Mouse (Mus musculus) G1E (cell line): Measurements from ENCODE around the gene Tbk1. TPM values are rescaled to one million over a fixed set of nuclear protein-coding genes. Genes with fewer than 3 reads are reported as not detected.

Source experiments
- ATAC-seq: 2 replicates; pipeline ENCODE4 v1.8.0; 2016; ENCODE audit warnings: mild to moderate bottlenecking; ENCODE audit not compliant: insufficient number of reproducible peaks, poor library complexity, low FRiP score, severe bottlenecking; ENCODE audit errors: extremely low read depth
- DNase-seq: peaks from one replicate; pipeline ENCODE4 v3.0.0; 2012; ENCODE audit warnings: low spot score
- H3K27me3 ChIP-seq: 2 replicates; pipeline ENCODE4 v1.6.1; 2012; ENCODE audit warnings: mild to moderate bottlenecking, low read length, inconsistent platforms; ENCODE audit not compliant: insufficient read depth
- H3K36me3 ChIP-seq: replicated peaks from 2 replicates; pipeline ENCODE3; 2012; ENCODE audit warnings: mild to moderate bottlenecking, inconsistent platforms
- H3K4me1 ChIP-seq: 2 replicates; pipeline ENCODE4 v1.6.1; 2012; ENCODE audit warnings: low read depth, low read length, inconsistent platforms, mixed read lengths; ENCODE audit not compliant: insufficient read depth
- H3K4me3 ChIP-seq: 2 replicates; pipeline ENCODE4 v1.5.1; 2012; ENCODE audit warnings: low read depth, mild to moderate bottlenecking, inconsistent platforms, low read length, moderate library complexity, mixed read lengths
- H3K9me3 ChIP-seq: replicated peaks from 2 replicates; pipeline ENCODE4 v1.6.1; 2012; ENCODE audit warnings: inconsistent platforms
- CTCF ChIP-seq: IDR thresholded peaks from 2 replicates; pipeline ENCODE4 v1.5.1; 2012; ENCODE audit warnings: low read depth, low read length, inconsistent platforms, mixed read lengths
- GATA1 ChIP-seq: IDR thresholded peaks from 2 replicates; pipeline ENCODE4 v1.6.1; 2012; ENCODE audit warnings: borderline replicate concordance, low read length, inconsistent platforms, mixed read lengths
- GATA2 ChIP-seq: IDR thresholded peaks from 2 replicates; pipeline ENCODE4 v1.6.1; 2012; ENCODE audit warnings: low read depth, low read length, inconsistent platforms, borderline replicate concordance
- POLR2AphosphoS5 ChIP-seq: IDR thresholded peaks from 2 replicates; pipeline ENCODE4 v1.6.1; 2012; ENCODE audit warnings: low read depth, low read length, inconsistent platforms; ENCODE audit not compliant: insufficient replicate concordance
- TAL1 ChIP-seq: conservative IDR thresholded peaks from 2 replicates; pipeline ENCODE4 v1.6.1; 2012; ENCODE audit warnings: low read depth, low read length, inconsistent platforms, mixed read lengths
- polyA plus RNA-seq: library from polyadenylated mRNA; stranded (reverse); fragments of >175 nt; gene quantifications from 2 replicates; pipeline ENCODE4 v1.2.3, GENCODE M21; 2012
- total RNA-seq, 2 experiments: library from RNA; stranded (forward) in 1 of 2; stranded (reverse) in 1 of 2; fragments of 200-1000 nt in 1 of 2; fragments of >200 nt in 1 of 2; fragmentation: Nextera tagmentation in 1 of 2; gene quantifications; 2 replicates each; pipeline ENCODE4 v1.2.3; 2014 to 2017

The Tbk1 gene
- total and polyA plus RNA-seq, 3 experiments: 6.8 to 107 (median 96.3) TPM

- ATAC-seq: no peak
Measured at GRCm38 (mm10) chr10:121556263-121556662, 30.3 kb downstream of the Tbk1 start.

GRCm38 (mm10) chr10:121550334-121550733 is 36.3 kb downstream of the Tbk1 start:
- H3K4me1 ChIP-seq: peaks cover 9% of the 10 kb centered on the region
- TF ChIP-seq TAL1 (no peak), POLR2AphosphoS5 (no peak), GATA1 (no peak), GATA2 (no peak), CTCF (no peak)
- H3K9me3 ChIP-seq: no peaks in the 10 kb centered on the region
- H3K4me3 ChIP-seq: no peak overlapping the region
- peaks cover 96% of the 10 kb centered on the region for H3K36me3 ChIP-seq
- no peak for DNase-seq
- ATAC-seq: no peak
- H3K27me3 ChIP-seq: no peaks in the 10 kb centered on the region

More at GRCm38 (mm10) chr10:121556263-121556662, 30.3 kb downstream of the Tbk1 start:
- DNase-seq: no peak
- H3K27me3 ChIP-seq: no peaks in the 10 kb centered on the region
- H3K4me1 ChIP-seq: peaks cover 9% of the 10 kb centered on the region
- no peaks in the 10 kb centered on the region for H3K9me3 ChIP-seq
- H3K4me3 ChIP-seq: no peak overlapping the region
- TF ChIP-seq GATA1: no peak
- no peak for TF ChIP-seq TAL1
- TF ChIP-seq CTCF: no peak
- TF ChIP-seq GATA2: no peak
- no peak for TF ChIP-seq POLR2AphosphoS5
- H3K36me3 ChIP-seq: peaks cover 91% of the 10 kb centered on the region

- peaks cover 12% of the 10 kb centered on the region for H3K4me1 ChIP-seq
- no peaks in the 10 kb centered on the region for H3K27me3 ChIP-seq
- peaks cover 94% of the 10 kb centered on the region for H3K36me3 ChIP-seq
- no peak overlapping the region for H3K4me3 ChIP-seq
- ATAC-seq (no peak), DNase-seq (no peak)
- H3K9me3 ChIP-seq: no peaks in the 10 kb centered on the region
- TF ChIP-seq CTCF: no peak
- TF ChIP-seq GATA1: no peak
- TF ChIP-seq TAL1: no peak
- TF ChIP-seq GATA2: no peak
- no peak for TF ChIP-seq POLR2AphosphoS5
Measured at GRCm38 (mm10) chr10:121549670-121550069, 36.9 kb downstream of the Tbk1 start.

- TF ChIP-seq TAL1 (no peak), GATA2 (no peak)
- DNase-seq (no peak), ATAC-seq (no peak)
- Histone ChIP-seq H3K36me3 (peaks cover 74% of the 10 kb centered on the region), H3K27me3 (no peaks in the 10 kb centered on the region), H3K4me3 (no peak overlapping the region), H3K9me3 (no peaks in the 10 kb centered on the region; the same call in 1 of the 2 replicates), H3K4me1 (peaks cover 16% of the 10 kb centered on the region)
Measured at GRCm38 (mm10) chr10:121547162-121547561, 39.4 kb downstream of the Tbk1 start.

GRCm38 (mm10) chr10:121543577-121543976 is 43.0 kb downstream of the Tbk1 start:
- TF ChIP-seq GATA2 (no peak), GATA1 (no peak), TAL1 (no peak), CTCF (no peak), POLR2AphosphoS5 (no peak)
- DNase-seq: no peak
- H3K9me3 ChIP-seq: peaks cover 1% of the 10 kb centered on the region; the same call in 1 of the 2 replicates
- 0 out of 2 replicates have a peak, but pooled peaks cover 4% of the 10 kb centered on the region for H3K27me3 ChIP-seq
- H3K4me3 ChIP-seq: no peak overlapping the region
- H3K4me1 ChIP-seq: peaks cover 22% of the 10 kb centered on the region
- H3K36me3 ChIP-seq: peaks cover 39% of the 10 kb centered on the region
- no peak for ATAC-seq

GRCm38 (mm10) chr10:121542156-121542555 is 44.4 kb downstream of the Tbk1 start:
- H3K4me3 ChIP-seq: no peak overlapping the region
- H3K9me3 ChIP-seq: peaks cover 1% of the 10 kb centered on the region; the same call in 1 of the 2 replicates
- no peak for DNase-seq
- no peak for TF ChIP-seq CTCF
- TF ChIP-seq POLR2AphosphoS5: no peak
- no peak for TF ChIP-seq GATA1
- no peak for TF ChIP-seq GATA2
- TF ChIP-seq TAL1: no peak
- H3K27me3 ChIP-seq: 0 out of 2 replicates have a peak, but pooled peaks cover 8% of the 10 kb centered on the region
- H3K36me3 ChIP-seq: peaks cover 25% of the 10 kb centered on the region
- ATAC-seq: no peak
- H3K4me1 ChIP-seq: peaks cover 28% of the 10 kb centered on the region

- ATAC-seq (peak; percentile 52), DNase-seq (peak; percentile 22)
- no peak for TF ChIP-seq CTCF
- no peak for TF ChIP-seq POLR2AphosphoS5
- TF ChIP-seq GATA2: no peak
- TF ChIP-seq TAL1: no peak
- no peak for TF ChIP-seq GATA1
- Histone ChIP-seq H3K27me3 (peaks cover 8% of the 10 kb centered on the region; the same call in 1 of the 2 replicates), H3K36me3 (no peaks in the 10 kb centered on the region), H3K4me3 (no peak overlapping the region; the same call in 1 of the 2 replicates), H3K9me3 (peaks cover 9% of the 10 kb centered on the region), H3K4me1 (peaks cover 56% of the 10 kb centered on the region)
Measured at GRCm38 (mm10) chr10:121534995-121535394, 51.6 kb downstream of the Tbk1 start.
